8 mouse cellular contexts compared by ENCODE assay signal in genomic region chrX:134756434-134757292, GRCm38 (mm10). TPM values are rescaled to one million over a fixed set of nuclear protein-coding genes. Genes with fewer than 3 reads are reported as not detected.
DNase-seq lines count a peak whose midpoint lies in the region; ATAC-seq and TF ChIP-seq lines count a peak whose summit lies in the region.

Gene Armcx3, plus strand, starts transcription at chrX:134756595.

- no peak for TF ChIP-seq POLR2A in olfactory bulb, adult 2 months (IDR thresholded peaks at IDR 0.05; ENCODE audit: insufficient read depth, low read depth, low read length)

- H3K4me1 ChIP-seq in forebrain, postnatal 0 days (ENCODE audit: insufficient read depth), result no peaks in the 10 kb centered on the region
- H3K4me1 ChIP-seq in lung, embryonic 15.5 days, result peaks cover 5% of the 10 kb centered on the region; the same call in 1 of the 2 replicates
- H3K4me1 ChIP-seq in olfactory bulb, adult 2 months (ENCODE audit: control insufficient read depth, insufficient read depth, low read length), result no peaks in the 10 kb centered on the region

- no peaks in the 10 kb centered on the region for H3K9me3 ChIP-seq in forebrain, postnatal 0 days (ENCODE audit: low read length)
- H3K9me3 ChIP-seq in lung, embryonic 15.5 days, result no peaks in the 10 kb centered on the region

- H3K4me3 ChIP-seq in forebrain, postnatal 0 days (ENCODE audit: low read depth, low read length), result peak within 1 kb of the TSS; percentile 51
- peak within 1 kb of the TSS; percentile 61 for H3K4me3 ChIP-seq in lung, embryonic 15.5 days
- peak within 1 kb of the TSS; percentile 89 for H3K4me3 ChIP-seq in olfactory bulb, adult 2 months (ENCODE audit: insufficient read depth, low read depth, low read length)

- peak; percentile 93 for ATAC-seq in forebrain, postnatal 0 days
- ATAC-seq in lung, embryonic 15.5 days (ENCODE audit: borderline replicate concordance, extremely low read depth, low FRiP score, low TSS enrichment), result peak; percentile 94

- no peak for TF ChIP-seq CTCF in forebrain, postnatal 0 days (IDR thresholded peaks at IDR 0.05; ENCODE audit: low read depth)
- TF ChIP-seq CTCF in olfactory bulb, adult 2 months (IDR thresholded peaks at IDR 0.05; ENCODE audit: insufficient read depth, low read depth, low read length), result no peak

- H3K27ac ChIP-seq in forebrain, postnatal 0 days (ENCODE audit: low read depth, low read length), result peak within 1 kb of the TSS; percentile 69
- peak within 1 kb of the TSS; percentile 76 for H3K27ac ChIP-seq in lung, embryonic 15.5 days
- no peak within 1 kb of the TSS for H3K27ac ChIP-seq in olfactory bulb, adult 2 months (ENCODE audit: insufficient read depth, low read depth, low read length)

- no peaks in the 10 kb centered on the region for H3K36me3 ChIP-seq in forebrain, postnatal 0 days (ENCODE audit: insufficient read depth)
- H3K36me3 ChIP-seq in lung, embryonic 15.5 days, result no peaks in the 10 kb centered on the region

- DNase-seq in MN1 (ENCODE audit: low spot score), result peak; percentile 53
- DNase-seq in cerebellum, adult 11-12 months, result peak; percentile 59
- DNase-seq in forebrain, postnatal 0 days, result peak; percentile 75
- peak; percentile 71 for DNase-seq in heart, postnatal 4 days
- peak; percentile 49 to 51 for DNase-seq in layer of hippocampus, adult 8-10 months (ENCODE audit: low spot score in 2 of 2)
- peak; percentile 55 to 66 for DNase-seq in thymus, postnatal 36 days

- peak within 1 kb of the TSS; percentile 70 for H3K9ac ChIP-seq in forebrain, postnatal 0 days
- H3K9ac ChIP-seq in lung, embryonic 15.5 days, result peak within 1 kb of the TSS; percentile 59

- peak within 1 kb of the TSS; percentile 52 for H3K4me2 ChIP-seq in forebrain, postnatal 0 days (ENCODE audit: low read depth)
- peak within 1 kb of the TSS; percentile 39 for H3K4me2 ChIP-seq in lung, embryonic 15.5 days

- 35% methylated on average over 46 of the region's 46 CpGs for WGBS in forebrain, postnatal 0 days
- WGBS in lung, embryonic 15.5 days, result 13% methylated on average over 44 of the region's 46 CpGs
- WGBS in olfactory bulb, adult 2 months, result 18% methylated on average over 46 of the region's 46 CpGs

- no peaks in the 10 kb centered on the region for H3K27me3 ChIP-seq in forebrain, postnatal 0 days (ENCODE audit: insufficient read depth, low read length)
- no peaks in the 10 kb centered on the region for H3K27me3 ChIP-seq in lung, embryonic 15.5 days

RNA-seq across cellular contexts. Expression of gene Armcx3, which starts in this region (rescaled TPM):
- total RNA-seq in forebrain, postnatal 0 days (2014; rRNA removed), result 66.5 and 68.5 TPM in 2 replicates
- 57.7 and 68.4 TPM in 2 replicates for polyA plus RNA-seq in forebrain, postnatal 0 days (2015; fragmentation: Nextera tagmentation; extraction: Ambion mirVana)
- 10 to 100 TPM; 56.7 to 63.6 TPM for total RNA-seq in heart, postnatal 4 days (2021)
- total RNA-seq in layer of hippocampus, adult 8-10 months (2022), result 10 to 100 TPM; 69.7 to 84.0 (median 78.9) TPM
- polyA plus RNA-seq in lung, embryonic 15.5 days (2015; fragmentation: Nextera tagmentation; extraction: Ambion mirVana), result 73.5 and 74.6 TPM in 2 replicates
- not detected in 2 replicates for polyA plus RNA-seq in olfactory bulb, adult 2 months (2012; ENCODE audit: insufficient read depth, insufficient read length, low replicate concordance, missing spikeins)
